Mouse (Mus musculus): ENCODE data around the gene Wdr31. TPM values are rescaled to one million over a fixed set of nuclear protein-coding genes. Genes with fewer than 3 reads are reported as not detected.

The Wdr31 gene
- polyA plus RNA-seq, 1 experiment from 2014 or later: 7.9 TPM

GRCm38 (mm10) chr4:62437871-62438270 is 32.8 kb downstream of the Wdr31 start:
- Histone ChIP-seq H3K27me3 (ENCODE audit: control insufficient read depth, insufficient read depth, low read length) (no peaks in the 10 kb centered on the region), H3K36me3 (ENCODE audit: control insufficient read depth, insufficient read depth, low read length) (no peaks in the 10 kb centered on the region), H3K4me1 (ENCODE audit: control insufficient read depth, insufficient read depth, low read length) (no peaks in the 10 kb centered on the region), H3K9me3 (ENCODE audit: control insufficient read depth, low read length) (no peaks in the 10 kb centered on the region), H3K9ac (ENCODE audit: low read length) (no peak overlapping the region), H3K4me2 (no peak overlapping the region), H3K4me3 (ENCODE audit: low read depth, low read length) (no peak overlapping the region), H3K27ac (ENCODE audit: low read depth, low read length) (no peak overlapping the region)
- no peak for ATAC-seq (ENCODE audit: low FRiP score)
- 84% methylated on average over 7 of the region's 7 CpGs for WGBS
- no peak for DNase-seq (ENCODE audit: low spot score, missing footprints)

GRCm38 (mm10) chr4:62437256-62437778 is 33.4 kb downstream of the Wdr31 start:
- ATAC-seq (ENCODE audit: low FRiP score) (no peak), DNase-seq (ENCODE audit: low spot score, missing footprints) (no peak)
- WGBS: 86% methylated on average over 3 of the region's 3 CpGs
- no peaks in the 10 kb centered on the region for H3K27me3 ChIP-seq (ENCODE audit: control insufficient read depth, insufficient read depth, low read length)
- no peaks in the 10 kb centered on the region for H3K4me1 ChIP-seq (ENCODE audit: control insufficient read depth, insufficient read depth, low read length)
- H3K4me2 ChIP-seq: no peak overlapping the region
- no peaks in the 10 kb centered on the region for H3K9me3 ChIP-seq (ENCODE audit: control insufficient read depth, low read length)
- H3K4me3 ChIP-seq (ENCODE audit: low read depth, low read length): no peak overlapping the region
- no peak overlapping the region for H3K9ac ChIP-seq (ENCODE audit: low read length)
- H3K27ac ChIP-seq (ENCODE audit: low read depth, low read length): no peak overlapping the region
- no peaks in the 10 kb centered on the region for H3K36me3 ChIP-seq (ENCODE audit: control insufficient read depth, insufficient read depth, low read length)

- Histone ChIP-seq H3K4me3 (ENCODE audit: low read depth, low read length) (no peak within 1 kb of the TSS), H3K27ac (ENCODE audit: low read depth, low read length) (no peak within 1 kb of the TSS), H3K9me3 (ENCODE audit: control insufficient read depth, low read length) (no peaks in the 10 kb centered on the region), H3K4me1 (ENCODE audit: control insufficient read depth, insufficient read depth, low read length) (no peaks in the 10 kb centered on the region), H3K36me3 (ENCODE audit: control insufficient read depth, insufficient read depth, low read length) (no peaks in the 10 kb centered on the region), H3K9ac (ENCODE audit: low read length) (no peak within 1 kb of the TSS), H3K27me3 (ENCODE audit: control insufficient read depth, insufficient read depth, low read length) (no peaks in the 10 kb centered on the region), H3K4me2 (no peak within 1 kb of the TSS)
- ATAC-seq (ENCODE audit: low FRiP score) (no peak), DNase-seq (ENCODE audit: low spot score, missing footprints) (no peak)
- WGBS: 86% methylated on average over 6 of the region's 6 CpGs
Measured at GRCm38 (mm10) chr4:62435081-62435480, 35.6 kb downstream of the Wdr31 start, which contains the start of gene Rnf183. Gene Rnf183, minus strand, starts transcription at chr4:62435252.

DNA sequence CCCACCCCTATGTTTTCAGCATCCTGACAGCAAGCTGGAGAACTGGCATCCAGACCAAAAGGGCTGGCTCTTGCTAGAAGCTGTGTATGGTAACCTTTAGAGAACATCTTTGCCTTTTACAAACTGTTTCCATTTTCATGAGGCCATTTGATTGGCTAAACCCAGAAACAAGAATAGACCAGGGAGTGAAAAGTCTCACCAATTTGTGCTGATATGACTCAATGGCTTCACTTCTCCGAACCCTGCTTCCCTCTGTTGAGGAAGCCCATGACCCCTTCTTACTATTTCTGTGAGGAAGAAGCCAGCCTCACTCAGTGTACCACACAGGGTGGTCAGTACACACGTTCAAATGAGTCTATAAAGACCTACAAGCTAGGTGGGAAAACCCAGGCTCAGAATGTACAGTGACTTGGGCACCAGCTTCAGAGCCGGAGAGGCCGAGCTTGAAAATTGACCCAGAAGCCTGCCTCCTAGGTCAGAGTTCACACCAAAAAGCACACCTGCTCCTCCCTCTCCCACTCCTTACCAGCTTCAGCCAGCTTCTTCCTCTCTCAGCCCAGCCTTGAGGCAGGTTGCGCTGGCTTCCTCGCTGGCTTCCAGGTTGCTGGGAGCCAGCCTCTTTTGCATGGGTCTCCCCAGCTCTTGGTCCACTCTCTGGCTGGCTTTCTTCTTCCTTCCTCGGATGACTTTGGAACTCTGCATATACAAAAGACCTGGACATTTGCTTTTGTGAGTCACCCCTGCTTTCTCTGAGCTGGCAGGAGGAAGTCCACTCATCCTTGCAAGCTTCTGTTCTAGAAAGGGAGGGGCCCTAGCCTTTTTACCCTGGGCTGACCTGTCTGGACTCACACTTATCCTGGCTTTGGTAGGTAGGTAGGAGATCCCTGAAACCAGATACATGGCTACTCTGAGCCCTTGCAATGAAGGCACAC is 36.5 kb downstream of the Wdr31 start:
- 78% methylated on average over 7 of the region's 7 CpGs for WGBS
- H3K27me3 ChIP-seq (ENCODE audit: control insufficient read depth, insufficient read depth, low read length): no peaks in the 10 kb centered on the region
- no peak for ATAC-seq (ENCODE audit: low FRiP score)
- H3K9me3 ChIP-seq (ENCODE audit: control insufficient read depth, low read length): no peaks in the 10 kb centered on the region
- H3K27ac ChIP-seq (ENCODE audit: low read depth, low read length): no peak overlapping the region
- H3K9ac ChIP-seq (ENCODE audit: low read length): no peak overlapping the region
- H3K36me3 ChIP-seq (ENCODE audit: control insufficient read depth, insufficient read depth, low read length): no peaks in the 10 kb centered on the region
- no peaks in the 10 kb centered on the region for H3K4me1 ChIP-seq (ENCODE audit: control insufficient read depth, insufficient read depth, low read length)
- DNase-seq (ENCODE audit: low spot score, missing footprints): no peak
- no peak overlapping the region for H3K4me3 ChIP-seq (ENCODE audit: low read depth, low read length)
- H3K4me2 ChIP-seq: no peak overlapping the region

DNA sequence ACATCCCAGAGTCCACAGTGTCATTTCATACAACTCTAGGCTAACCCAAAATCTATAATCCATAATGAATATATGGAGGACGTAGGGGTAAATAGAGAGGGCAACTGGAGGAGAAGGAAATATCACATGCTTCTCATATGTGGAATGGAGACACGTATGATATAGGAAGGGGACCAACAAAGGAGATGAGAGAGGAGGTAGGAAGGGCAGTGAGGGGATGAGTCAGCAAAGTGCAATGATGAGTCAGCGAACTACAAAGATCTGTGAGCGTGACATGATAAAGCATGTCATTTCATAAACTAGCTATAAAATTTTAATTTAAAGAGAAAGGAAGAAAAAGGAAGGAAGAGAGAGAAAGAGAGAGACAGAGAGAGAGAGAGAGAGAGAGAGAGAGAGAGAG is 39.2 kb downstream of the Wdr31 start:
- no peaks in the 10 kb centered on the region for H3K27me3 ChIP-seq (ENCODE audit: control insufficient read depth, insufficient read depth, low read length)
- no peak overlapping the region for H3K27ac ChIP-seq (ENCODE audit: low read depth, low read length)
- H3K4me1 ChIP-seq (ENCODE audit: control insufficient read depth, insufficient read depth, low read length): no peaks in the 10 kb centered on the region
- DNase-seq (ENCODE audit: low spot score, missing footprints): no peak
- WGBS: 86% methylated on average over 4 of the region's 4 CpGs
- H3K9me3 ChIP-seq (ENCODE audit: control insufficient read depth, low read length): no peaks in the 10 kb centered on the region
- H3K4me3 ChIP-seq (ENCODE audit: low read depth, low read length): no peak overlapping the region
- no peaks in the 10 kb centered on the region for H3K36me3 ChIP-seq (ENCODE audit: control insufficient read depth, insufficient read depth, low read length)
- no peak overlapping the region for H3K9ac ChIP-seq (ENCODE audit: low read length)
- H3K4me2 ChIP-seq: no peak overlapping the region
- no peak for ATAC-seq (ENCODE audit: low FRiP score)

DNA sequence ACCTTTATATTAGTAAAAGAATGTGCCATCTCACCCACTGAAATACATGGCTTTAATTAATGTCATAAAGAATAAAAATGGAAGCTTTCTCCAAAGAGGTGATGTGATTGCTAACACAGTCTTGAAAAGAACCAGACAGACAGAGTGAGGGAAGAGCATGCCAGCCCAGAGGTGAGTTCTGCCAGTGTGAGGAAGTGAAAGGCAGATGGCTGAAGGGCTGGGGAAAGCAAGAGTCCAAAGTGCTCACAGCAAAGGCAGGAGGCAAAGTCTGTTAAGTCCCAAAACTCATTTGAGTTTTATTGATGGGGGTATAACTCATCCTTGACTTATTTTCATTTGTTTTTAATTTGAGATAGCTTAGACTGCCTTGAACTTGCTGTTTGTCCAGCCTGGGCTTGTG is 40.0 kb downstream of the Wdr31 start:
- H3K4me1 ChIP-seq (ENCODE audit: control insufficient read depth, insufficient read depth, low read length): no peaks in the 10 kb centered on the region
- no peak overlapping the region for H3K4me3 ChIP-seq (ENCODE audit: low read depth, low read length)
- no peaks in the 10 kb centered on the region for H3K36me3 ChIP-seq (ENCODE audit: control insufficient read depth, insufficient read depth, low read length)
- H3K27me3 ChIP-seq (ENCODE audit: control insufficient read depth, insufficient read depth, low read length): no peaks in the 10 kb centered on the region
- no peak overlapping the region for H3K4me2 ChIP-seq
- no peak for ATAC-seq (ENCODE audit: low FRiP score)
- DNase-seq (ENCODE audit: low spot score, missing footprints): no peak
- H3K9ac ChIP-seq (ENCODE audit: low read length): no peak overlapping the region
- no peaks in the 10 kb centered on the region for H3K9me3 ChIP-seq (ENCODE audit: control insufficient read depth, low read length)
- H3K27ac ChIP-seq (ENCODE audit: low read depth, low read length): no peak overlapping the region

DNA sequence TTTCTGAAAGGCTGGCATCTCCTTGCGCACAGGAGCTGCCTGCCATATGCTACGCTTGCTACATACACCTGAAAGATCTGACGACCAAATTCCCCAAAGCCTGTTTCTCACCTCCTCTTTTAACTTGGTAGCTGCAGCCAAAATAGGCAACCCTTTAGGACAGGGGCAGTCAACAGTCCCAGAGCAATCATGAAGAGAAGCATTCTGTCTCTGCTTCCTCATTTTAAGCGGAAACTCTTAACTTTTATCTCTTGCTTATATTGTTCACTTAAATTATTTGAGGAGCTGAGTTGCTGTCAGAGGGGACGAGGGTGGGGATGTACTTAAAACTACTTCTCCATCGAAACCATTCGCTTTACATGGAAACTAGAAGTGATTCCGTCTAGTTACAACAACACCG is 41.1 kb downstream of the Wdr31 start:
- Histone ChIP-seq H3K4me1 (ENCODE audit: control insufficient read depth, insufficient read depth, low read length) (no peaks in the 10 kb centered on the region), H3K4me2 (no peak overlapping the region), H3K27me3 (ENCODE audit: control insufficient read depth, insufficient read depth, low read length) (no peaks in the 10 kb centered on the region), H3K27ac (ENCODE audit: low read depth, low read length) (no peak overlapping the region), H3K36me3 (ENCODE audit: control insufficient read depth, insufficient read depth, low read length) (peaks cover 5% of the 10 kb centered on the region; the same call in 1 of the 2 replicates), H3K9ac (ENCODE audit: low read length) (no peak overlapping the region), H3K4me3 (ENCODE audit: low read depth, low read length) (no peak overlapping the region), H3K9me3 (ENCODE audit: control insufficient read depth, low read length) (no peaks in the 10 kb centered on the region)
- no peak for ATAC-seq (ENCODE audit: low FRiP score)
- no peak for DNase-seq (ENCODE audit: low spot score, missing footprints)
- WGBS: 91% methylated on average over 9 of the region's 9 CpGs

- H3K4me1 ChIP-seq (ENCODE audit: control insufficient read depth, insufficient read depth, low read length): no peaks in the 10 kb centered on the region
- H3K4me3 ChIP-seq (ENCODE audit: low read depth, low read length): no peak overlapping the region
- no peak overlapping the region for H3K4me2 ChIP-seq
- no peaks in the 10 kb centered on the region for H3K27me3 ChIP-seq (ENCODE audit: control insufficient read depth, insufficient read depth, low read length)
- no peak overlapping the region for H3K27ac ChIP-seq (ENCODE audit: low read depth, low read length)
- 81% methylated on average over 17 of the region's 17 CpGs for WGBS
- H3K9ac ChIP-seq (ENCODE audit: low read length): no peak overlapping the region
- no peak for DNase-seq (ENCODE audit: low spot score, missing footprints)
- peaks cover 14% of the 10 kb centered on the region for H3K36me3 ChIP-seq (ENCODE audit: control insufficient read depth, insufficient read depth, low read length)
- ATAC-seq (ENCODE audit: low FRiP score): 0 out of 2 replicates have a peak, but pooled peaks have one; percentile 35
- no peaks in the 10 kb centered on the region for H3K9me3 ChIP-seq (ENCODE audit: control insufficient read depth, low read length)
Measured at GRCm38 (mm10) chr4:62427978-62428758, 42.5 kb downstream of the Wdr31 start.

- H3K4me1 ChIP-seq (ENCODE audit: control insufficient read depth, insufficient read depth, low read length): no peaks in the 10 kb centered on the region
- no peak overlapping the region for H3K27ac ChIP-seq (ENCODE audit: low read depth, low read length)
- peaks cover 25% of the 10 kb centered on the region for H3K36me3 ChIP-seq (ENCODE audit: control insufficient read depth, insufficient read depth, low read length)
- no peak overlapping the region for H3K4me2 ChIP-seq
- H3K4me3 ChIP-seq (ENCODE audit: low read depth, low read length): no peak overlapping the region
- no peaks in the 10 kb centered on the region for H3K9me3 ChIP-seq (ENCODE audit: control insufficient read depth, low read length)
- H3K9ac ChIP-seq (ENCODE audit: low read length): no peak overlapping the region
- ATAC-seq (ENCODE audit: low FRiP score): no peak
- H3K27me3 ChIP-seq (ENCODE audit: control insufficient read depth, insufficient read depth, low read length): no peaks in the 10 kb centered on the region
- 96% methylated on average over 4 of the region's 4 CpGs for WGBS
- no peak for DNase-seq (ENCODE audit: low spot score, missing footprints)
Measured at GRCm38 (mm10) chr4:62425891-62426290, 44.8 kb downstream of the Wdr31 start.
